Mouse (Mus musculus) ES-E14 (cell line): ENCODE data around the gene Ube2d3. TPM values are rescaled to one million over a fixed set of nuclear protein-coding genes. Genes with fewer than 3 reads are reported as not detected.

ENCODE experiments used
- DNase-seq: peaks from one replicate; pipeline ENCODE4 v3.0.0-alpha.2; 2013; ENCODE audit warnings: low read depth, low spot score
- H3K27ac ChIP-seq: 2 replicates; pipeline ENCODE4 v1.5.1; 2012; ENCODE audit warnings: low read depth, mild to moderate bottlenecking, low read length, moderate library complexity, mixed read lengths; ENCODE audit not compliant: poor library complexity, insufficient read depth, severe bottlenecking
- H3K36me3 ChIP-seq: 2 replicates; pipeline ENCODE4 v1.6.1; 2012; ENCODE audit warnings: mild to moderate bottlenecking, low read length, moderate library complexity, mixed read lengths; ENCODE audit not compliant: control insufficient read depth, poor library complexity, insufficient read depth, severe bottlenecking
- H3K4me1 ChIP-seq, 2 experiments: fragments of 150-350 bp in 1 of 2; sonication (generic) in 1 of 2; 2 replicates each; pipeline ENCODE4 v1.6.1; 2012; ENCODE audit warnings: low read length in 2 of 2, mild to moderate bottlenecking in 1 of 2, mixed read lengths in 1 of 2; ENCODE audit not compliant: control insufficient read depth in 2 of 2, insufficient read depth in 2 of 2, poor library complexity in 1 of 2
- H3K4me3 ChIP-seq, 2 experiments: fragments of 150-350 bp in 1 of 2; sonication (generic) in 1 of 2; 2 replicates each; pipeline ENCODE4 v1.5.1; 2012; ENCODE audit warnings: low read length in 2 of 2, low read depth in 1 of 2, mild to moderate bottlenecking in 1 of 2, mixed read lengths in 1 of 2; ENCODE audit not compliant: insufficient read depth in 1 of 2, poor library complexity in 1 of 2, severe bottlenecking in 1 of 2
- H3K9ac ChIP-seq: 2 replicates; pipeline ENCODE4 v1.6.1; 2012; ENCODE audit warnings: low read depth, mild to moderate bottlenecking, low read length, mixed read lengths; ENCODE audit not compliant: poor library complexity, insufficient read depth, severe bottlenecking
- H3K9me3 ChIP-seq: fragments of 150-350 bp; sonication (generic); 2 replicates; pipeline ENCODE4 v1.6.1; 2012; ENCODE audit warnings: low read depth, mild to moderate bottlenecking, low read length; ENCODE audit not compliant: control insufficient read depth, insufficient read depth
- HCFC1 ChIP-seq: IDR thresholded peaks from 2 replicates; pipeline ENCODE4 v1.6.1; 2012; ENCODE audit warnings: low read length, inconsistent platforms, borderline replicate concordance; ENCODE audit not compliant: insufficient read depth
- in situ Hi-C, 2 experiments: fragments of 600-800 bp; cut with MboI; formaldehyde crosslinking; loops; one replicate each; pipeline ENCODE4 v1.15.1; 2025; ENCODE audit warnings: low sequenced_read_pairs in 2 of 2, inconsistent platforms in 1 of 2; ENCODE audit not compliant: unreplicated experiment in 2 of 2
- total RNA-seq: library from RNA; depleted of rRNA; stranded (reverse); fragments of 300-350 nt; gene quantifications from 2 replicates; pipeline ENCODE4 v1.2.3, GENCODE M21; 2012; rRNA removed

The Ube2d3 gene
- total RNA-seq, 1 experiment, result 321 TPM

DNA sequence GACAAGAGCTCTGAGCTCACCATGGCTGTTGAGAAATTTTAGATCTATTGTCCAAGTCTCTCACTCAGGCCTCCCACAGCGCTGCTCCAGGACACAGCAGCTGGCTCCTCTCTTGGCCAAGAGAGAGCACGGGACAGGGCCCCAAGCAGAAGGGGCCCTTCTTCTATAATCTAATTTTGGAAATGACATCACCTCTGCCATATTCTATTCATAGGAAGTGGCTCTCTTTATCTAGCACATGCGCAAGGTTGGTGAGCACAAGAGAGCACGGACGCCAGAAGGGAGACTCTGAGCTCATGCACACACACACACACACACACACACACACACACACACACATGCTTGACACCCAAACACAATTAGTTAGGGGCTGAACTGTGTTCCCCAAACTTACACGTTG, 78.9 kb downstream of the Ube2d3 start:
- in situ Hi-C loops, result no loop called here
- Histone ChIP-seq H3K27ac (no peak overlapping the region), H3K9me3 (no peaks in the 10 kb centered on the region), H3K4me1 (peaks cover 7 to 24% of the 10 kb centered on the region in 2 experiments), H3K9ac (no peak overlapping the region), H3K36me3 (peaks cover 2% of the 10 kb centered on the region; the same call in 1 of the 2 replicates), H3K4me3 (no peak overlapping the region)
- no peak for TF ChIP-seq HCFC1
- DNase-seq, result no peak

Other genes with a start within 250 kb of the Ube2d3 start
- gene Cenpe, start 225.6 kb upstream of the Ube2d3 start, total RNA-seq, result 30.0 and 30.8 TPM in 2 replicates
- 6.0 and 10.0 TPM in 2 replicates for gene Bdh2, start 156.9 kb upstream of the Ube2d3 start, total RNA-seq
- gene Slc9b2, start 130.4 kb upstream of the Ube2d3 start, total RNA-seq, result 5.2 and 8.8 TPM in 2 replicates
- 30.1 and 32.8 TPM in 2 replicates for gene Slc9b1, start 90.1 kb upstream of the Ube2d3 start, total RNA-seq
- 17.4 and 21.6 TPM in 2 replicates for gene Cisd2, start 14.2 kb upstream of the Ube2d3 start, total RNA-seq
- gene Manba, start 47.5 kb downstream of the Ube2d3 start, total RNA-seq, result 75.2 and 83.9 TPM in 2 replicates